Comparison of ENCODE assay signal across 31 mouse cellular contexts in genomic region chr6:82906985-82907384, GRCm38 (mm10). TPM values are rescaled to one million over a fixed set of nuclear protein-coding genes. Genes with fewer than 3 reads are reported as not detected.
"Had no signal": no experiment of that assay in that cellular context is flagged by ENCODE, and none has a peak within 500 bp of the region (broad histone marks: within the 10 kb centered on the region; RNA-seq: fewer than 3 reads in every experiment).

No protein-coding gene starts in this region.

- H3K36me3 ChIP-seq: embryonic facial prominence, embryonic 10.5 days; embryonic facial prominence, embryonic 12.5 days; embryonic facial prominence, embryonic 13.5 days; embryonic facial prominence, embryonic 15.5 days; forebrain, embryonic 10.5 days; forebrain, embryonic 12.5 days; forebrain, embryonic 15.5 days had no signal

- H3K27ac ChIP-seq: embryonic facial prominence, embryonic 10.5 days; embryonic facial prominence, embryonic 12.5 days; embryonic facial prominence, embryonic 13.5 days; embryonic facial prominence, embryonic 15.5 days; forebrain, embryonic 10.5 days; forebrain, embryonic 12.5 days; forebrain, embryonic 13.5 days; forebrain, embryonic 15.5 days; gastrocnemius, adult 2 months; heart, adult 2 months had no signal

- H3K9me3 ChIP-seq: embryonic facial prominence, embryonic 10.5 days; embryonic facial prominence, embryonic 12.5 days; embryonic facial prominence, embryonic 13.5 days; embryonic facial prominence, embryonic 15.5 days; forebrain, embryonic 10.5 days; forebrain, embryonic 12.5 days; forebrain, embryonic 13.5 days; forebrain, embryonic 15.5 days had no signal

- H3K4me3 ChIP-seq: embryonic facial prominence, embryonic 10.5 days; embryonic facial prominence, embryonic 12.5 days; embryonic facial prominence, embryonic 13.5 days; embryonic facial prominence, embryonic 15.5 days; erythroblast, embryonic 14.5 days; forebrain, embryonic 10.5 days; forebrain, embryonic 12.5 days; forebrain, embryonic 13.5 days; forebrain, embryonic 15.5 days; gastrocnemius, adult 2 months; heart, adult 2 months had no signal

- H3K4me1 ChIP-seq: embryonic facial prominence, embryonic 10.5 days; embryonic facial prominence, embryonic 12.5 days; embryonic facial prominence, embryonic 13.5 days; embryonic facial prominence, embryonic 15.5 days; forebrain, embryonic 10.5 days; forebrain, embryonic 12.5 days; forebrain, embryonic 13.5 days; forebrain, embryonic 15.5 days had no signal

- DNase-seq: cerebellum, adult 9-10 months; cerebellum, adult 9-11 months; cerebellum, postnatal 10 days; cerebellum, postnatal 14 days; cerebellum, postnatal 25 days; cerebellum, postnatal 36 days; embryo, embryonic 11 days; forebrain, postnatal 0 days; gastrocnemius, adult 2 months; gastrocnemius, postnatal 10 days; gastrocnemius, postnatal 14 days; gastrocnemius, postnatal 25 days; gastrocnemius, postnatal 36 days; heart, adult 11 months; heart, adult 18-20 months; heart, adult 2 months had no signal

- H3K27me3 ChIP-seq: embryonic facial prominence, embryonic 12.5 days; embryonic facial prominence, embryonic 13.5 days; embryonic facial prominence, embryonic 15.5 days; forebrain, embryonic 13.5 days; forebrain, embryonic 15.5 days had no signal

- H3K9ac ChIP-seq: embryonic facial prominence, embryonic 12.5 days; embryonic facial prominence, embryonic 13.5 days; embryonic facial prominence, embryonic 15.5 days; forebrain, embryonic 12.5 days; forebrain, embryonic 13.5 days; forebrain, embryonic 15.5 days; forebrain, postnatal 0 days had no signal

RNA-seq across cellular contexts. Expression of gene Sema4f, which starts 32.6 kb away (rescaled TPM):
- total RNA-seq: common myeloid progenitor, adult 5-6 weeks; granulocyte monocyte progenitor cell, adult 5-6 weeks had no signal
- polyA plus RNA-seq: erythroblast, embryonic 14.5 days had no signal

RNA-seq across cellular contexts. Expression of gene M1ap, which starts 39.7 kb away (rescaled TPM):
- total RNA-seq: gastrocnemius, adult 18-20 months; gastrocnemius, adult 8-10 months; gastrocnemius, postnatal 25 days; gastrocnemius, postnatal 36 days; heart, adult 8-10 months had no signal
- polyA plus RNA-seq: forebrain, embryonic 12.5 days; forebrain, embryonic 13.5 days; forebrain, embryonic 15.5 days; forebrain, embryonic 16.5 days had no signal
